Mouse (Mus musculus): ENCODE data around the gene En2. TPM values are rescaled to one million over a fixed set of nuclear protein-coding genes. Genes with fewer than 3 reads are reported as not detected.

Gene En2
- polyA plus RNA-seq, 1 experiment from 2014 or later: 0.55 TPM

DNA sequence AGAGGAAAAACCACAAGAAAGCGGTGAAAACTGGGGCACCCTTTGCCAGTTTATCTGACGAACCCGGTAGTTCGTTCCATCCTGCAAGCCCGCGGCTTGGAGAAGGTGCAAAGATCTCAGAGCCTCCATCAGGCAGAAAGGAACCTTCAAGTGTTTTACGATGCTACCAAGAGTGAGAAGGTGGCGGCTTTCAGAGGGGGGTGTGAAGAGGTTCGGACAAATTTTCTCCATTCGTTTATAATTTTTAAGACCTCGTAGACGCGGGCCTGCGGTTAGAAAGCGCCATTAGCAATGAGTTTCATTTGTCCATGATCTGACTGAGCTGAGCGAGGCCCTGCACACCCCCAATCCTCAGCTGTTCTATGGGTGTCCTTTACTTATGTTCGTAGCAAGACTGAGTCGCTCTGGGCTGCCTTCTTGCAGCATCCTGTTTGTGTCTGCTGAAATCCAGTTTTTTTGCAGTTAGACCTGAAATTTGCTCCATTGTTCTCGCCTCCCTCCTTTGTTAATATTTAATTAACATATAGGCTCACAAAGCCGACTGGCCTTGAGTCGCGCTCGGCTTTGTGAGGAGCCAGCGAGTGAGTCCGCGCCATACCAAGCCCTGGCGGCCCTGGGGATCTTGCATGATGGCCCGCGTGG lies 2.2 kb downstream of the En2 start:
- peaks cover 13% of the 10 kb centered on the region for H3K4me1 ChIP-seq (ENCODE audit: control insufficient read depth, insufficient read depth, low read depth, low read length)
- ATAC-seq: no peak
- under 1% methylated on average over 29 of the region's 29 CpGs for WGBS
- H3K4me3 ChIP-seq (ENCODE audit: low read length): peak overlapping the region; percentile 59
- no peaks in the 10 kb centered on the region for H3K9me3 ChIP-seq (ENCODE audit: control insufficient read depth, low read length)
- H3K4me2 ChIP-seq (ENCODE audit: low read length): peak overlapping the region; percentile 50
- peak overlapping the region; percentile 31 for H3K27ac ChIP-seq (ENCODE audit: low read depth, low read length)
- peak overlapping the region; percentile 50 for H3K9ac ChIP-seq (ENCODE audit: low read depth, low read length)
- peaks cover 49% of the 10 kb centered on the region for H3K27me3 ChIP-seq (replicated peaks; ENCODE audit: control insufficient read depth, insufficient read depth, low read length)
- no peaks in the 10 kb centered on the region for H3K36me3 ChIP-seq (ENCODE audit: control insufficient read depth, insufficient read depth, low read length)

DNA sequence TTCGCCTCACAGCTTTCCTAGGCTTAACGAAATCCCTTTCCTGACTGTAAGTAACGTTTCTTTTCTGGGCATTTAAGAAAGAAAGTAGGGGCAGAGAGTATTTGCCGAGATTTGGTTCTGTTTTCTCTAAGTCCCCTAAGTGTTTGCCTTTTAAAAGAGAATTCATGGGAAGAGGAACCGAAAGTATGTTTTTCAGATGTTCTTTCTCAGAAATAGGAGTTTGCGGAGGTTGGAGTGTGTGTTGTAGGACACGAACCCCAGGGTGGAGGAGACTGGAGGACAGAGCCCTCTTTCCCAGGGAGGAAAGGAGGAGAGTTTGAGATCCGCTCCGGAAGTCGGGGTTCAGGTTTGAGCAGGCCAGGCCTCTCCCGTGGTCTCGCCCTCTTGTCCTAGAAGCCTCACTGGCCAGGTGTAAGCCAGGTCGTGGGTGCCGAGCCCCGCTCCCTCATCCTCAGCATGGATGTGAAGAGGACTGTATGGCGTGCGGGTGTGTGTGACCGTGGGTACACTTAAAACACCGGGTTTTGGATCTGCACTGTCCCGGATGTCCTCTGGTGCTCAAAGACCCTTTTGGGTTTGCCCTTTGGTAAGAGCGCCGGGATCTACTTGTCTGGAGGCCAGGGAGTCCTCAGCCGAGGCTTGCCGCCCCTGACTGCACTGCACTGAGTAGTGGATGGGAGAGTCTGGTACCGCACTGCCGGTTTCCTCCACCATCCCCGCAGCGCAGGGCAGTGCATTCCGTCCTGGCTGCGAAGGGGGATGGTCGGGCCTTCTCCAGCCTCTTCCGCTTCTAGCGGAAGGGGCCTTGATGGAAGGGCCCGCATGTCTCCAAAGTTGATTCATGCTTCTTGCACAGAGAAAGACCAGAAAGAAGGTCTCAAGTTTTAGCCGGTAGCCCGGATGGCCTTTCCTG lies 3.0 kb downstream of the En2 start:
- WGBS: 1% methylated on average over 36 of the region's 36 CpGs
- H3K9ac ChIP-seq (ENCODE audit: low read depth, low read length): peak overlapping the region; percentile 50
- H3K4me3 ChIP-seq (ENCODE audit: low read length): peak overlapping the region; percentile 59
- H3K27ac ChIP-seq (ENCODE audit: low read depth, low read length): peak overlapping the region; percentile 3; the same call in 1 of the 2 replicates
- H3K4me1 ChIP-seq (ENCODE audit: control insufficient read depth, insufficient read depth, low read depth, low read length): peaks cover 13% of the 10 kb centered on the region
- H3K36me3 ChIP-seq (ENCODE audit: control insufficient read depth, insufficient read depth, low read length): no peaks in the 10 kb centered on the region
- H3K9me3 ChIP-seq (ENCODE audit: control insufficient read depth, low read length): no peaks in the 10 kb centered on the region
- no peak for ATAC-seq
- peaks cover 52% of the 10 kb centered on the region for H3K27me3 ChIP-seq (replicated peaks; ENCODE audit: control insufficient read depth, insufficient read depth, low read length)
- peak overlapping the region; percentile 50 for H3K4me2 ChIP-seq (ENCODE audit: low read length)

DNA sequence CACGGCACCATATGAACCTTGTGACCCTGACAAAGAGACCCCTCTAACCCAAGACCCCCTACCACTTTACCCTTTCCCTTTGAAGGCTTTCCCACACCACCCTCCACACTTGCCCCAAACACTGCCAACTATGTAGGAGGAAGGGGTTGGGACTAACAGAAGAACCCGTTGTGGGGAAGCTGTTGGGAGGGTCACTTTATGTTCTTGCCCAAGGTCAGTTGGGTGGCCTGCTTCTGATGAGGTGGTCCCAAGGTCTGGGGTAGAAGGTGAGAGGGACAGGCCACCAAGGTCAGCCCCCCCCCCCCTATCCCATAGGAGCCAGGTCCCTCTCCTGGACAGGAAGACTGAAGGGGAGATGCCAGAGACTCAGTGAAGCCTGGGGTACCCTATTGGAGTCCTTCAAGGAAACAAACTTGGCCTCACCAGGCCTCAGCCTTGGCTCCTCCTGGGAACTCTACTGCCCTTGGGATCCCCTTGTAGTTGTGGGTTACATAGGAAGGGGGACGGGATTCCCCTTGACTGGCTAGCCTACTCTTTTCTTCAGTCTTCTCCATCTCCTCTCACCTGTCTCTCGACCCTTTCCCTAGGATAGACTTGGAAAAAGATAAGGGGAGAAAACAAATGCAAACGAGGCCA lies 3.8 kb downstream of the En2 start:
- 4% methylated on average over 5 of the region's 5 CpGs for WGBS
- peaks cover 49% of the 10 kb centered on the region for H3K27me3 ChIP-seq (replicated peaks; ENCODE audit: control insufficient read depth, insufficient read depth, low read length)
- H3K9me3 ChIP-seq (ENCODE audit: control insufficient read depth, low read length): no peaks in the 10 kb centered on the region
- H3K4me2 ChIP-seq (ENCODE audit: low read length): peak overlapping the region; percentile 50
- ATAC-seq: no peak
- H3K27ac ChIP-seq (ENCODE audit: low read depth, low read length): no peak overlapping the region
- peak overlapping the region; percentile 59 for H3K4me3 ChIP-seq (ENCODE audit: low read length)
- H3K9ac ChIP-seq (ENCODE audit: low read depth, low read length): peak overlapping the region; percentile 50
- peaks cover 13% of the 10 kb centered on the region for H3K4me1 ChIP-seq (ENCODE audit: control insufficient read depth, insufficient read depth, low read depth, low read length)
- H3K36me3 ChIP-seq (ENCODE audit: control insufficient read depth, insufficient read depth, low read length): no peaks in the 10 kb centered on the region

GRCm38 (mm10) chr5:28170081-28170480 lies 4.6 kb downstream of the En2 start:
- 4% methylated on average over 17 of the region's 17 CpGs for WGBS
- H3K9ac ChIP-seq (ENCODE audit: low read depth, low read length): peak overlapping the region; percentile 31; the same call in 1 of the 2 replicates
- H3K27ac ChIP-seq (ENCODE audit: low read depth, low read length): no peak overlapping the region; the same call in 1 of the 2 replicates
- no peaks in the 10 kb centered on the region for H3K9me3 ChIP-seq (ENCODE audit: control insufficient read depth, low read length)
- H3K4me1 ChIP-seq (ENCODE audit: control insufficient read depth, insufficient read depth, low read depth, low read length): peaks cover 17% of the 10 kb centered on the region
- no peaks in the 10 kb centered on the region for H3K36me3 ChIP-seq (ENCODE audit: control insufficient read depth, insufficient read depth, low read length)
- H3K4me2 ChIP-seq (ENCODE audit: low read length): peak overlapping the region; percentile 50
- no peak for ATAC-seq
- peaks cover 49% of the 10 kb centered on the region for H3K27me3 ChIP-seq (replicated peaks; ENCODE audit: control insufficient read depth, insufficient read depth, low read length)
- peak overlapping the region; percentile 59 for H3K4me3 ChIP-seq (ENCODE audit: low read length)

DNA sequence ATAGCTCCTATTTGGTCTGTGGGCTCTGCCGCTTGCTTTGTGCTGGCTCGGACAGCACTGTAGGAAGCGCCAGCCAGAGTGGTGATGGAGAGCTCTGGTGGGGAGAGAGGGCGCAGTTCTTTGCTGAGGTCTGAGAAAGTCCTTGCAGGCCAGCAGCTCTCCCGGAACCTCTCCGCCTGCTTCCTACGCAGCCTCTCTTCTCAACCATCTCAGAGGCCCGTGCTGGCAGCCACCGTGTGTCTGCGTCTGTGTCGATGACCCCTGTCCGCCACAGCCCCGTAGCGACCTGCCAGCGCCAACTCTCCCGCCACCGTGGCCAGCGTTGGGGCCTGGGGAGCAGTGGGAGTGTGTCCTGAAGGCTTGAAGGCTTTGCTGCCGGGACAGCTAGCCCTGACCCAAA lies 5.4 kb downstream of the En2 start:
- no peak for ATAC-seq
- 4% methylated on average over 16 of the region's 19 CpGs for whole genome bisulfite sequencing
- no peak overlapping the region; the same call in 1 of the 2 replicates for H3K9ac ChIP-seq (ENCODE audit: low read depth, low read length)
- H3K27ac ChIP-seq (ENCODE audit: low read depth, low read length): no peak overlapping the region
- peak overlapping the region; percentile 41 for H3K4me2 ChIP-seq (ENCODE audit: low read length)
- peak overlapping the region; percentile 32 for H3K4me3 ChIP-seq (ENCODE audit: low read length)
- H3K27me3 ChIP-seq (replicated peaks; ENCODE audit: control insufficient read depth, insufficient read depth, low read length): peaks cover 49% of the 10 kb centered on the region
- H3K36me3 ChIP-seq (ENCODE audit: control insufficient read depth, insufficient read depth, low read length): no peaks in the 10 kb centered on the region
- H3K9me3 ChIP-seq (ENCODE audit: control insufficient read depth, low read length): no peaks in the 10 kb centered on the region
- H3K4me1 ChIP-seq (ENCODE audit: control insufficient read depth, insufficient read depth, low read depth, low read length): peaks cover 12% of the 10 kb centered on the region

DNA sequence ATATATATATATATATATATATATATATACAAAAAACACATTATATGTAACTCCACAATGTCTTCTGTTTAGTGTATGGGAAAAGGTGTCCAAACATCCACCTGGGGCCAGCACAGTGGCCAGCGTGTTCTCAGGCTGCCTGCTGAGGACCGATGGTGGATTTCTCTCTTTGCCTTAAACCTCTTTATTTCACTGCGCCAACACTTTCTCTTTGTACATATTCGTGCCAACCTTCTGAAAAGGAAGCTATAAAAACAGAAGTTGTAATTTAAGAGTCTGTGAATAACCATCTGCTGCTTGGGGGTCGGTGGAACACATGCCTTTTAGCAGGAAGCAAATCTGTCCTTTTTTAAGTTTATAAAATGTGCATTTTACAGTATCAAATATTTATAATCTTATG lies 6.2 kb downstream of the En2 start:
- peaks cover 5% of the 10 kb centered on the region; the same call in 1 of the 2 replicates for H3K4me1 ChIP-seq (ENCODE audit: control insufficient read depth, insufficient read depth, low read depth, low read length)
- H3K36me3 ChIP-seq (ENCODE audit: control insufficient read depth, insufficient read depth, low read length): no peaks in the 10 kb centered on the region

GRCm38 (mm10) chr5:28172261-28172920 lies 6.9 kb downstream of the En2 start:
- Histone ChIP-seq H3K9ac (ENCODE audit: low read depth, low read length) (no peak overlapping the region), H3K27me3 (replicated peaks; ENCODE audit: control insufficient read depth, insufficient read depth, low read length) (peaks cover 54% of the 10 kb centered on the region), H3K4me3 (ENCODE audit: low read length) (no peak overlapping the region), H3K9me3 (ENCODE audit: control insufficient read depth, low read length) (no peaks in the 10 kb centered on the region), H3K27ac (ENCODE audit: low read depth, low read length) (no peak overlapping the region), H3K4me1 (ENCODE audit: control insufficient read depth, insufficient read depth, low read depth, low read length) (peaks cover 4% of the 10 kb centered on the region; the same call in 1 of the 2 replicates), H3K4me2 (ENCODE audit: low read length) (no peak overlapping the region), H3K36me3 (ENCODE audit: control insufficient read depth, insufficient read depth, low read length) (no peaks in the 10 kb centered on the region)
- 6% methylated on average over 8 of the region's 8 CpGs for WGBS
- ATAC-seq: no peak

More for the DNA sequence above, 6.2 kb downstream of the En2 start:
- Histone ChIP-seq H3K27me3 (replicated peaks; ENCODE audit: control insufficient read depth, insufficient read depth, low read length) (peaks cover 50% of the 10 kb centered on the region), H3K4me3 (ENCODE audit: low read length) (no peak overlapping the region), H3K27ac (ENCODE audit: low read depth, low read length) (no peak overlapping the region), H3K4me2 (ENCODE audit: low read length) (0 out of 2 replicates have a peak overlapping the region, but pooled peaks have one; percentile 33), H3K9ac (ENCODE audit: low read depth, low read length) (no peak overlapping the region), H3K9me3 (ENCODE audit: control insufficient read depth, low read length) (no peaks in the 10 kb centered on the region)
- 14% methylated on average over 5 of the region's 5 CpGs for WGBS
- no peak for ATAC-seq

GRCm38 (mm10) chr5:28172921-28173670 lies 7.6 kb downstream of the En2 start:
- no peaks in the 10 kb centered on the region for H3K36me3 ChIP-seq (ENCODE audit: control insufficient read depth, insufficient read depth, low read length)
- H3K27me3 ChIP-seq (replicated peaks; ENCODE audit: control insufficient read depth, insufficient read depth, low read length): peaks cover 59% of the 10 kb centered on the region
- ATAC-seq: no peak
- no peaks in the 10 kb centered on the region for H3K9me3 ChIP-seq (ENCODE audit: control insufficient read depth, low read length)
- peaks cover 4% of the 10 kb centered on the region; the same call in 1 of the 2 replicates for H3K4me1 ChIP-seq (ENCODE audit: control insufficient read depth, insufficient read depth, low read depth, low read length)
- WGBS: 8% methylated on average over 4 of the region's 4 CpGs
- H3K4me3 ChIP-seq (ENCODE audit: low read length): no peak overlapping the region
- H3K9ac ChIP-seq (ENCODE audit: low read depth, low read length): no peak overlapping the region
- no peak overlapping the region for H3K4me2 ChIP-seq (ENCODE audit: low read length)
- H3K27ac ChIP-seq (ENCODE audit: low read depth, low read length): no peak overlapping the region

All from hindbrain, embryonic 16.5 days (tissue).